Mouse (Mus musculus) common myeloid progenitor, adult 5-6 weeks (primary cell): Measurements from ENCODE around the gene Zfp518b. TPM values are rescaled to one million over a fixed set of nuclear protein-coding genes. Genes with fewer than 3 reads are reported as not detected.

Source experiments
- ATAC-seq: replicated peaks from 2 replicates; pipeline ENCODE4 v1.8.0; 2016; ENCODE audit warnings: low read depth, mild to moderate bottlenecking, moderate TSS enrichment, inconsistent platforms; ENCODE audit not compliant: poor library complexity, severe bottlenecking
- total RNA-seq: library from RNA; stranded (forward); fragments of 200-1000, 187-1606 nt; gene quantifications from 2 replicates; pipeline ENCODE4 v1.2.3, GENCODE M21; 2017

Zfp518b gene
- total RNA-seq, 1 experiment from 2014 or later, result 5.8 TPM

- ATAC-seq, result peak; percentile 75
These were observed 50.1 kb downstream of the Zfp518b start for GRCm38 (mm10) chr5:38634321-38635164.

- peak; percentile 77 for ATAC-seq
These were observed 51.9 kb downstream of the Zfp518b start for GRCm38 (mm10) chr5:38632463-38633449.

DNA sequence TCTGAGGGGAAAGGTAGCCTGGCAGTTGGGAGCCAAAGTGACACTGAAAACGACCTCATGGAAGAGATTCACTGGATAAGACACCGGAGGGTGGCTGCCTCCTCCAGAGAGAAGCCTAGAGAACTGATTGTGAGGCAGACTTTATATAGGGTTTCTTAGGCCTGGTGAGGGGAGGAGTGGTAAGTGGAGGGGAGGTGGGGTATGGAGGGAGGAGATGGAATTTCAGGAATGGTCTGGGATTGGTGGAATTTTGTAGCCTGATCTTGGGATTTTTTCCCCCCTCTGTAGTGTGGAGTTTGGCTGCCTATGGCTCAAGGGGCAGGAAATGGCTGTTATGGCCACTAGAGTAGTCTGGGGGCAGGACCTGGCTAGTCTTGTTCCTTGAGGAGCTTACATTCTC lies 56.6 kb downstream of the Zfp518b start:
- no peak for ATAC-seq

GRCm38 (mm10) chr5:38626883-38627282 lies 57.7 kb downstream of the Zfp518b start:
- no peak for ATAC-seq

GRCm38 (mm10) chr5:38620783-38621182 lies 63.8 kb downstream of the Zfp518b start:
- ATAC-seq, result peak; percentile 83

- ATAC-seq, result no peak
These were observed 65.7 kb downstream of the Zfp518b start for GRCm38 (mm10) chr5:38618908-38619307.

Other genes with a start within 250 kb of the Zfp518b start
- gene Slc2a9, start 181.7 kb downstream of the Zfp518b start, total RNA-seq, result 4.4 and 4.9 TPM in 2 replicates
- 158 and 166 TPM in 2 replicates for gene Wdr1, start 121.6 kb downstream of the Zfp518b start, total RNA-seq
- gene Clnk, start 192.0 kb upstream of the Zfp518b start, total RNA-seq, result 4.5 and 6.0 TPM in 2 replicates